ENCODE assay signal across 19 mouse cellular contexts in genomic region chr2:107935336-107935735, GRCm38 (mm10).
DNase-seq lines count a peak whose midpoint lies in the region; ATAC-seq and TF ChIP-seq lines count a peak whose summit lies in the region.
"Had no signal": no experiment of that assay in that cellular context is flagged by ENCODE, and none has a peak within 500 bp of the region (broad histone marks: within the 10 kb centered on the region; RNA-seq: fewer than 3 reads in every experiment).

No protein-coding gene starts in this region.

- no peak overlapping the region for H3K27ac ChIP-seq in hindbrain, embryonic 15.5 days (replicated peaks)
- peak overlapping the region; percentile 20; the same call in 1 of the 2 replicates for H3K27ac ChIP-seq in neural tube, embryonic 13.5 days (replicated peaks)
- H3K27ac ChIP-seq: embryonic facial prominence, embryonic 12.5 days; intestine, embryonic 15.5 days; limb, embryonic 10.5 days; liver, embryonic 12.5 days; stomach, embryonic 15.5 days had no signal

- peak; percentile 34 for DNase-seq in MN1 (ENCODE audit: low spot score)
- DNase-seq in brain, embryonic 14.5 days (ENCODE audit: low read depth): peak; percentile 70
- DNase-seq in kidney, postnatal 14 days: no peak
- DNase-seq in gastrocnemius, postnatal 36 days: no peak
- no peak for DNase-seq in left cerebral cortex, adult 11 months (ENCODE audit: low spot score)
- DNase-seq: adrenal gland, postnatal 25 days; cerebellum, adult 2 months; layer of hippocampus, postnatal 36 days; lung, embryonic 14.5 days; lung, postnatal 4 days; right cerebral cortex, postnatal 14 days had no signal

- intact Hi-C loops in gastrocnemius, postnatal 36 days (cut with DNase I): no loop called here

- peak; percentile 78 for ATAC-seq in hindbrain, embryonic 15.5 days (ENCODE audit: low FRiP score, low read depth)
- ATAC-seq in neural tube, embryonic 13.5 days (ENCODE audit: low read depth): peak; percentile 90
- ATAC-seq: intestine, embryonic 15.5 days; liver, embryonic 12.5 days had no signal

- no peaks in the 10 kb centered on the region for H3K27me3 ChIP-seq in hindbrain, embryonic 15.5 days
- no peaks in the 10 kb centered on the region for H3K27me3 ChIP-seq in neural tube, embryonic 13.5 days
- H3K27me3 ChIP-seq: embryonic facial prominence, embryonic 12.5 days; intestine, embryonic 15.5 days; liver, embryonic 12.5 days; stomach, embryonic 15.5 days had no signal

- no peak overlapping the region for H3K4me2 ChIP-seq in hindbrain, embryonic 15.5 days
- H3K4me2 ChIP-seq in neural tube, embryonic 13.5 days: no peak overlapping the region
- H3K4me2 ChIP-seq: embryonic facial prominence, embryonic 12.5 days; heart, embryonic 11.5 days; intestine, embryonic 15.5 days; liver, embryonic 12.5 days; lung, embryonic 14.5 days; stomach, embryonic 15.5 days had no signal

- H3K9me3 ChIP-seq in hindbrain, embryonic 15.5 days: no peaks in the 10 kb centered on the region
- no peaks in the 10 kb centered on the region for H3K9me3 ChIP-seq in neural tube, embryonic 13.5 days
- H3K9me3 ChIP-seq: embryonic facial prominence, embryonic 12.5 days; intestine, embryonic 15.5 days; limb, embryonic 10.5 days; liver, embryonic 12.5 days; stomach, embryonic 15.5 days had no signal

- H3K36me3 ChIP-seq in hindbrain, embryonic 15.5 days: no peaks in the 10 kb centered on the region
- no peaks in the 10 kb centered on the region for H3K36me3 ChIP-seq in neural tube, embryonic 13.5 days
- H3K36me3 ChIP-seq: embryonic facial prominence, embryonic 12.5 days; intestine, embryonic 15.5 days; limb, embryonic 10.5 days; liver, embryonic 12.5 days; stomach, embryonic 15.5 days had no signal

- no peak for TF ChIP-seq POLR2A in brain, embryonic 14.5 days (IDR thresholded peaks at IDR 0.05; ENCODE audit: borderline replicate concordance, extremely low read depth, insufficient read depth, insufficient read length, poor library complexity, severe bottlenecking)

- TF ChIP-seq CTCF in brain, embryonic 14.5 days (IDR thresholded peaks at IDR 0.05; ENCODE audit: borderline replicate concordance, extremely low read depth, insufficient read depth, insufficient read length): no peak

- H3K4me3 ChIP-seq in hindbrain, embryonic 15.5 days: no peak overlapping the region
- no peak overlapping the region for H3K4me3 ChIP-seq in neural tube, embryonic 13.5 days
- H3K4me3 ChIP-seq: embryonic facial prominence, embryonic 12.5 days; intestine, embryonic 15.5 days; limb, embryonic 10.5 days; liver, embryonic 12.5 days; stomach, embryonic 15.5 days had no signal

- 37% methylated on average over 2 of the region's 2 CpGs for WGBS in hindbrain, embryonic 15.5 days
- WGBS in neural tube, embryonic 13.5 days: 25% methylated on average over 2 of the region's 2 CpGs

- no peak overlapping the region for H3K9ac ChIP-seq in hindbrain, embryonic 15.5 days
- H3K9ac ChIP-seq in neural tube, embryonic 13.5 days: no peak overlapping the region
- H3K9ac ChIP-seq: embryonic facial prominence, embryonic 12.5 days; intestine, embryonic 15.5 days; liver, embryonic 12.5 days; lung, embryonic 14.5 days; stomach, embryonic 15.5 days had no signal

- peaks cover 9% of the 10 kb centered on the region; the same call in 1 of the 2 replicates for H3K4me1 ChIP-seq in hindbrain, embryonic 15.5 days (replicated peaks)
- H3K4me1 ChIP-seq in neural tube, embryonic 13.5 days (replicated peaks): peaks cover 15% of the 10 kb centered on the region
- H3K4me1 ChIP-seq: embryonic facial prominence, embryonic 12.5 days; intestine, embryonic 15.5 days; liver, embryonic 12.5 days; stomach, embryonic 15.5 days had no signal

Comparison
In these comparisons a context has a peak if more than half of its experiments do, and no peak if none do; other contexts are left out.
1. DNase-seq: peak in MN1 (single experiment) and brain, embryonic 14.5 days (single experiment); none in kidney, postnatal 14 days (single experiment), gastrocnemius, postnatal 36 days (0 of 2) and left cerebral cortex, adult 11 months (single experiment).